Mouse (Mus musculus) CD4-positive, CD25-positive, alpha-beta regulatory T cell, adult 2 months (primary cell): ENCODE measurements around the gene Cyp4f40.
"Not testable (repeated sequence)": the region's sequence is repeated elsewhere in the genome, so short reads cannot be mapped to it uniquely, and the experiment has no call there.

Experiments
- DNase-seq: peaks from one replicate; pipeline ENCODE4 v3.0.0-alpha.2; 2012; ENCODE audit warnings: low read depth, low spot score

Gene Cyp4f40

DNA sequence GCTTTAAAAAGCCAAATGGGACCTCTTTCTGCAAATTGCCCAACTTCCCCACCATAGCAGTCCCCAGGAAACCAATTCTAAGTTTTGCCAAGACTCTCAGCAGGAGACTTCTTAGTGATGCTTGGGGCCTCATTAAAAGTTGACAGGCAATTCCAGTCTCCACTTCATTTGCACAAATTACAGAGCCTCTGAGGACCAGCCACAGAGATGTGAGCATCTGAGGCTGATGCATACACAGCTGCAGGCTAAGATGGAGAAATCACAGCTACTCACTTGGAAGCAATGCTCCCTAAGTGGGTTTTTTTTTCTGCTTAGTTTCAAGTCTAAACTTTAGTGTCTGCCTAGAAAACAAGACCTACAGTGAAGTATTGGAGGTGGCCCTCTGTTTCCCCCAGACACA is 51.8 kb downstream of the Cyp4f40 start:
- not testable (repeated sequence) for DNase-seq

DNA sequence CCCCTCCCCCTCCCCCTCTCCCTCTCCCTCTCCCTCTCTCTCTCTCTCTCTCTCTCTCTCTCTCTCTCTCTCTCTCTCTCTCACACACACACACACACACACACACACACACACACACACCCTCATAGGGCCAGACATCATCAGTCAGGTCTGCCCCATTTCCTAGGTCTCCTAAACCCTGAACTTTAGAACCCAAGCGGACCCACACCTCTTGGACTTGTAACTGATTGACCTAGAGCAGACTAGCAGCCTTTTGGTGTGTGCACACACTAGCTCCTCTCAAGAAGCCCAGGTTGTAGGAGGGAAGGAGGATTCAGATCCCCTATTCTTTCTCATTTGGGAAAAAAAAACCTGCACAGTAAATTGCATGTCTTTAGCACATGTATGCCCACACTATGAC is 63.5 kb downstream of the Cyp4f40 start:
- DNase-seq = not testable (repeated sequence)

DNA sequence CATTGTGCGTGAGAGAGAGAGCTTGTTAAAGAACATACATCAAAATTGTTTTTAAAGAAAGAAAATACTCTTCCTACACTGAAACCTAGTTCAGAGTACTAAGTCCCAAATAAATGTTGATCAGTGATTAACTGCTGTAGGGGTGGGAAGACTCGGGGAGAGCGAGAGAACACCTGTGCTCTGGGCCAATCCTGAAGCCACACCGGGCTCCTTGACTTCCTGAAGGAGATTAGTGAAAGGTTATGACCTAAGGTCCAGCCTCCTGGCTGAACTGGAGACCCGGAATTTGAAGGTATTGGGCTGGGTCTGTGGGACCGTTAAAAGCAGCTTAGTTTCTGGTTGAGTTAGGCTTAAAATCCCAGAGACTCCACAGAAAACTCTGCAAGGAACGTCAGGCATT is 64.1 kb downstream of the Cyp4f40 start:
- DNase-seq = no peak

DNA sequence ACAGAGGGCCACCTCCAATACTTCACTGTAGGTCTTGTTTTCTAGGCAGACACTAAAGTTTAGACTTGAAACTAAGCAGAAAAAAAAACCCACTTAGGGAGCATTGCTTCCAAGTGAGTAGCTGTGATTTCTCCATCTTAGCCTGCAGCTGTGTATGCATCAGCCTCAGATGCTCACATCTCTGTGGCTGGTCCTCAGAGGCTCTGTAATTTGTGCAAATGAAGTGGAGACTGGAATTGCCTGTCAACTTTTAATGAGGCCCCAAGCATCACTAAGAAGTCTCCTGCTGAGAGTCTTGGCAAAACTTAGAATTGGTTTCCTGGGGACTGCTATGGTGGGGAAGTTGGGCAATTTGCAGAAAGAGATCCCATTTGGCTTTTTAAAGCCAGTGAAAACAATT is 67.7 kb downstream of the Cyp4f40 start:
- DNase-seq = not testable (repeated sequence)
